Mouse (Mus musculus) neural tube, embryonic 12.5 days (tissue): ENCODE results near the gene Rnf180. TPM values are rescaled to one million over a fixed set of nuclear protein-coding genes. Genes with fewer than 3 reads are reported as not detected.

Source experiments
- ATAC-seq: fragments of 200-750 bp; cut with Nextera tagmentation; 2 replicates; pipeline ENCODE4 v1.8.0; 2017; ENCODE audit warnings: low read depth, mild to moderate bottlenecking, moderate TSS enrichment, moderate library complexity; ENCODE audit not compliant: low FRiP score
- H3K27ac ChIP-seq: fragments of 300-500 bp; sonication (generic); 2 replicates; pipeline ENCODE4 v1.5.1; 2016
- H3K27me3 ChIP-seq: fragments of 300-500 bp; sonication (generic); replicated peaks from 2 replicates; pipeline ENCODE4 v1.6.1; 2016; ENCODE audit warnings: mild to moderate bottlenecking
- H3K36me3 ChIP-seq: fragments of 300-500 bp; sonication (generic); 2 replicates; pipeline ENCODE4 v1.6.1; 2016; ENCODE audit warnings: mild to moderate bottlenecking
- H3K4me1 ChIP-seq: fragments of 300-500 bp; sonication (generic); 2 replicates; pipeline ENCODE4 v1.6.1; 2016
- H3K4me2 ChIP-seq: fragments of 300-500 bp; sonication (generic); replicated peaks from 2 replicates; pipeline ENCODE4 v1.6.1; 2016; ENCODE audit warnings: mild to moderate bottlenecking
- H3K4me3 ChIP-seq: fragments of 300-500 bp; sonication (generic); 2 replicates; pipeline ENCODE4 v1.5.1; 2016
- H3K9ac ChIP-seq: fragments of 300-500 bp; sonication (generic); 2 replicates; pipeline ENCODE4 v1.6.1; 2016; ENCODE audit warnings: mild to moderate bottlenecking
- H3K9me3 ChIP-seq: fragments of 300-500 bp; sonication (generic); 2 replicates; pipeline ENCODE4 v1.6.1; 2016; ENCODE audit warnings: mild to moderate bottlenecking
- WGBS: fragments of 180-500 bp; shearing (Covaris S2); methylation state at CpG from one replicate; pipeline ENCODE4 v1.1.7; 2016; 5-methylcytosine and 5-hydroxymethylcytosine counted together
- polyA plus RNA-seq: library from polyadenylated mRNA; unstranded; fragments of >200 nt; fragmentation: Nextera tagmentation; extraction: Ambion mirVana; gene quantifications from 2 replicates; pipeline ENCODE4 v1.2.1, GENCODE M21; 2016

Gene Rnf180
- polyA plus RNA-seq, 1 experiment from 2014 or later, result 13.0 TPM

DNA sequence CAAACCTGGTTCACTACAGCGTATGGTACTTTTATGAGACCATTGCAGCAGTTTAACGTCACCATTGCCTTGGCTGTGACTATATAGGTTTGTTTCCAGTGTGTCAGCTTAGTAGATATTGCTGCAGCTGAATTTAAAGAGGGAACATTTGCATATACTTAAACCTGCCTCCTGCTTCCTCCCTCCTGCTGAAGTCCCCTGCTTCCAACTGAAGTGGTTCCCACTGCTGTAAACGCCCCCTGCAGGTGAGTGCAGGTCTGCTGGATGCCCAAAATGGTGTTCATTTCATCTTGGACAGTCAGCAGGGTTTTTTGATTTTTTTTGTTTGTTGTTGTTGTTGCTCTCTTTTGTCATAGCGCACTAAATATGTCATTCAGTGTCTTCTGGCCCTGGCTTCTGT, 140.7 kb downstream of the Rnf180 start:
- Histone ChIP-seq H3K9me3 (no peaks in the 10 kb centered on the region), H3K36me3 (no peaks in the 10 kb centered on the region), H3K9ac (no peak overlapping the region), H3K4me2 (no peak overlapping the region), H3K4me1 (no peaks in the 10 kb centered on the region), H3K27me3 (no peaks in the 10 kb centered on the region), H3K4me3 (no peak overlapping the region), H3K27ac (no peak overlapping the region)
- 55% methylated on average over 4 of the region's 4 CpGs for WGBS
- ATAC-seq, result no peak

GRCm38 (mm10) chr13:105150006-105150405, 144.6 kb downstream of the Rnf180 start:
- no peaks in the 10 kb centered on the region for H3K9me3 ChIP-seq
- no peaks in the 10 kb centered on the region for H3K36me3 ChIP-seq
- no peak overlapping the region for H3K27ac ChIP-seq
- WGBS, result 94% methylated on average over 3 of the region's 3 CpGs
- no peak overlapping the region for H3K4me2 ChIP-seq
- no peak for ATAC-seq
- no peaks in the 10 kb centered on the region for H3K27me3 ChIP-seq
- no peak overlapping the region for H3K4me3 ChIP-seq
- H3K9ac ChIP-seq, result no peak overlapping the region
- H3K4me1 ChIP-seq, result no peaks in the 10 kb centered on the region

GRCm38 (mm10) chr13:105147795-105148418, 146.7 kb downstream of the Rnf180 start:
- no peaks in the 10 kb centered on the region for H3K4me1 ChIP-seq
- H3K4me2 ChIP-seq, result no peak overlapping the region
- H3K36me3 ChIP-seq, result no peaks in the 10 kb centered on the region
- peak; percentile 41; the same call in 1 of the 2 replicates for ATAC-seq
- H3K9me3 ChIP-seq, result no peaks in the 10 kb centered on the region
- no peak overlapping the region for H3K9ac ChIP-seq
- WGBS, result 51% methylated on average over 4 of the region's 4 CpGs
- no peak overlapping the region for H3K4me3 ChIP-seq
- no peaks in the 10 kb centered on the region for H3K27me3 ChIP-seq
- no peak overlapping the region for H3K27ac ChIP-seq

DNA sequence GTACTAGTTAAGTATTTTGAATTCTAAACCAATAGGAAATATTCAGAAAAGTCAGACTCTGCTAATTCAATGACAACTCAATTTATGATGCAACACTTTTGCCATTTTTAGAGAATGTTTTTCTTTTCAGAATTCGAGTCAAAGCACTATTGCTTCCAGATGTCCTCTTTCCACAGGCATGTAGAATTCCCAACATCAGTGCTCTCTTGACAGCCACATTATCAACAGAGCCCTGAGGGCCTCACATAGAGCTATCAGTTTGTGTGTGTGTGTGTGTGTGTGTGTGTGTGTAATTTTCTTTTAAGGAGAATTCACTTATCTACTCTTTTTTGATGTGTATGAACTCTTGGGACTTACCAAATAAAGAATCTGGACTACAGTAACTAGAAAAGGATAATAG, 147.8 kb downstream of the Rnf180 start:
- Histone ChIP-seq H3K27me3 (no peaks in the 10 kb centered on the region), H3K4me3 (no peak overlapping the region), H3K9ac (no peak overlapping the region), H3K27ac (no peak overlapping the region), H3K4me2 (no peak overlapping the region), H3K9me3 (no peaks in the 10 kb centered on the region), H3K4me1 (no peaks in the 10 kb centered on the region), H3K36me3 (no peaks in the 10 kb centered on the region)
- 56% methylated on average over 1 of the region's 1 CpGs for WGBS
- ATAC-seq, result no peak

GRCm38 (mm10) chr13:105139881-105140280, 154.7 kb downstream of the Rnf180 start:
- ATAC-seq, result no peak

GRCm38 (mm10) chr13:105134397-105134796, 160.2 kb downstream of the Rnf180 start:
- H3K36me3 ChIP-seq, result no peaks in the 10 kb centered on the region
- H3K9me3 ChIP-seq, result no peaks in the 10 kb centered on the region
- H3K4me1 ChIP-seq, result no peaks in the 10 kb centered on the region
- WGBS, result 71% methylated on average over 5 of the region's 5 CpGs
- H3K27me3 ChIP-seq, result no peaks in the 10 kb centered on the region
- no peak overlapping the region for H3K4me3 ChIP-seq
- no peak overlapping the region for H3K9ac ChIP-seq
- no peak overlapping the region for H3K4me2 ChIP-seq
- ATAC-seq, result no peak
- no peak overlapping the region for H3K27ac ChIP-seq

More at GRCm38 (mm10) chr13:105139881-105140280, 154.7 kb downstream of the Rnf180 start:
- H3K9ac ChIP-seq, result no peak overlapping the region
- H3K27me3 ChIP-seq, result no peaks in the 10 kb centered on the region
- WGBS, result 84% methylated on average over 4 of the region's 4 CpGs
- no peaks in the 10 kb centered on the region for H3K4me1 ChIP-seq
- H3K36me3 ChIP-seq, result no peaks in the 10 kb centered on the region
- H3K4me3 ChIP-seq, result no peak overlapping the region
- H3K4me2 ChIP-seq, result no peak overlapping the region
- no peaks in the 10 kb centered on the region for H3K9me3 ChIP-seq
- no peak overlapping the region for H3K27ac ChIP-seq

DNA sequence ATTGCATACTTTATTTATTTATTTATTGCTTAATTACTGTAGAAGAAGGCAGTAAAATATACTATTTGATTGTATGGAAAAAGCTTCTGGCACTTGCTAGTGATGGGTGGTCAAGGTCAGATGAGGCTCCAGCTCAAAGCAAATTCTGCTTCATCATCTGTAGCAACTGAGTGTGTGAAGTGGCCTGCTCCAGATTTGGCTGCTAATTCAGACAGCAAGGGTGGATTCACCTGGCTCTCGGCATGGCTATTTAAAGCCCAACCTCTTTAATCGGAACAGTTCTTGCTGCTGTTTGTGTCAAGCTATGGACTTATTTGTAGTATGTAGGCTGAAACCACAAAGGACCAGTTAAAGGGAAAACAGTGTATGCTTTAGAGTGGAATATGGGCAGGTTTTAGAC, 161.8 kb downstream of the Rnf180 start:
- 86% methylated on average over 2 of the region's 2 CpGs for WGBS

GRCm38 (mm10) chr13:105132370-105132769, 162.2 kb downstream of the Rnf180 start:
- Histone ChIP-seq H3K36me3 (no peaks in the 10 kb centered on the region), H3K9me3 (no peaks in the 10 kb centered on the region), H3K27ac (no peak overlapping the region), H3K9ac (no peak overlapping the region), H3K4me1 (no peaks in the 10 kb centered on the region), H3K27me3 (no peaks in the 10 kb centered on the region), H3K4me3 (no peak overlapping the region), H3K4me2 (no peak overlapping the region)
- WGBS, result 83% methylated on average over 6 of the region's 6 CpGs
- no peak for ATAC-seq

More for the DNA sequence above, 161.8 kb downstream of the Rnf180 start:
- no peak overlapping the region for H3K4me3 ChIP-seq
- no peaks in the 10 kb centered on the region for H3K9me3 ChIP-seq
- H3K9ac ChIP-seq, result no peak overlapping the region
- H3K27ac ChIP-seq, result no peak overlapping the region
- H3K27me3 ChIP-seq, result no peaks in the 10 kb centered on the region
- H3K36me3 ChIP-seq, result no peaks in the 10 kb centered on the region
- ATAC-seq, result no peak
- H3K4me2 ChIP-seq, result no peak overlapping the region
- H3K4me1 ChIP-seq, result no peaks in the 10 kb centered on the region

DNA sequence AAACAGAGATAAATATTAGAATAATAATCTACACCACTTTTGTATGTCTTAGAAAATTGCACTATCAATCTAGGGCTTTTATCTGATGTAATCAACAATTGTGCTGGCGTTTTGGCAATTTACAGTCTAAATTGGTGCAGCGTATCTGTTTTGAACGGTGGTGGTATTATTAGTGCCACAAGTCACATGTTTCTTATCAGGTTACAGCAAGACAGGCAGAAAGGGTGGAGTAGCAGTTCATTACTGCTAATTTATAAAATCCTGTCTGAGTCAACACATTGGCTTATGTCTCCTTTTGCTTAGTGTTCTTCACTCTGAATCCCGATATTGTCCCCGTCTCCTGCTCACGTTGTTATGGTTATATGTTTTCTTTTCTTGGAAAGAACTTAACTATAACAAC, 164.5 kb downstream of the Rnf180 start:
- H3K4me1 ChIP-seq, result no peaks in the 10 kb centered on the region
- H3K4me2 ChIP-seq, result no peak overlapping the region
- no peaks in the 10 kb centered on the region for H3K36me3 ChIP-seq
- WGBS, result 93% methylated on average over 6 of the region's 6 CpGs
- no peaks in the 10 kb centered on the region for H3K9me3 ChIP-seq
- H3K9ac ChIP-seq, result no peak overlapping the region
- H3K4me3 ChIP-seq, result no peak overlapping the region
- H3K27ac ChIP-seq, result no peak overlapping the region
- H3K27me3 ChIP-seq, result no peaks in the 10 kb centered on the region
- ATAC-seq, result no peak

- Histone ChIP-seq H3K9me3 (no peaks in the 10 kb centered on the region), H3K4me2 (no peak overlapping the region), H3K4me1 (no peaks in the 10 kb centered on the region), H3K9ac (no peak overlapping the region), H3K27ac (no peak overlapping the region), H3K27me3 (no peaks in the 10 kb centered on the region), H3K4me3 (no peak overlapping the region), H3K36me3 (no peaks in the 10 kb centered on the region)
- 95% methylated on average over 3 of the region's 3 CpGs for WGBS
- no peak for ATAC-seq
Measured at GRCm38 (mm10) chr13:105122092-105122491, 172.5 kb downstream of the Rnf180 start.

DNA sequence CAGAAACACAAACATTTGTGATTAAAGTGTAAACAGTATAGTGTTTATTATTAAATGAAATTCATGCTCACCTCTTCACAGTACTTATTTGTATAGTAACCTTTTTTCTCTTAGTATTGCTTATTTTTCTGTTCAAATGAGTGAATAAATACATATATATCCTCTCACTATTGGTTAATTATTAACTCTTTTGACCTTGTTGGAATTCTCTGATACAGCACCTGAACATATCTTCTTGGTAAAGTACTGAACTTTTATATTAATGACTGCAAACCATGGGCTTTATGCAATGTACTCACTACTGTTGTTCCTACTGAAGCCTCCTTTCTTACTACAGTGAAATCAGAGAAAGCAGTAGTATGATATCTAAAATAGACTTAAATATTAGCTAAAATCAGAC, 173.0 kb downstream of the Rnf180 start:
- ATAC-seq, result no peak
- H3K9me3 ChIP-seq, result no peaks in the 10 kb centered on the region
- no peak overlapping the region for H3K9ac ChIP-seq
- H3K4me3 ChIP-seq, result no peak overlapping the region
- no peaks in the 10 kb centered on the region for H3K4me1 ChIP-seq
- H3K4me2 ChIP-seq, result no peak overlapping the region
- no peaks in the 10 kb centered on the region for H3K36me3 ChIP-seq
- H3K27me3 ChIP-seq, result no peaks in the 10 kb centered on the region
- H3K27ac ChIP-seq, result no peak overlapping the region

DNA sequence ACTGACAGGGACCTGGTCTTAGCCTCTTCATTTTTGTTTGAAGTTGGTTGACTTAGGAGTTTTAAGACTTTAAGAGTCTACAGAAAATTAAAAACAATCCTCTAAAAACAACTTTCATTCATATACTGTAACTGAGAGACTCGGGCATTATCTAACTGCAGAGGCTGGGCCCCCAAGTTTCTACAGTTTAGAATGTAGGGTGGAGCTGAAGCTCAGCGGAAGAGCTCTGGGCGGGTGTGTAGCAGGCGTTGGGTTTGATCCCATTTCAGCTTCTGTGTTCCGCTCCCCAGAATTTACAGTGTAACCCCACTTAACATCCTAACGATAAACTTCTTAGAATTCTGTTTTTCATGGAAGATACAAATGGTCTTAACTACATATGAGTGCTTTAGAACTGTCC, 183.0 kb downstream of the Rnf180 start:
- WGBS, result 86% methylated on average over 6 of the region's 6 CpGs
- Histone ChIP-seq H3K4me1 (no peaks in the 10 kb centered on the region), H3K9ac (no peak overlapping the region), H3K4me3 (no peak overlapping the region), H3K4me2 (no peak overlapping the region), H3K9me3 (no peaks in the 10 kb centered on the region), H3K36me3 (no peaks in the 10 kb centered on the region), H3K27me3 (no peaks in the 10 kb centered on the region), H3K27ac (no peak overlapping the region)
- no peak for ATAC-seq

DNA sequence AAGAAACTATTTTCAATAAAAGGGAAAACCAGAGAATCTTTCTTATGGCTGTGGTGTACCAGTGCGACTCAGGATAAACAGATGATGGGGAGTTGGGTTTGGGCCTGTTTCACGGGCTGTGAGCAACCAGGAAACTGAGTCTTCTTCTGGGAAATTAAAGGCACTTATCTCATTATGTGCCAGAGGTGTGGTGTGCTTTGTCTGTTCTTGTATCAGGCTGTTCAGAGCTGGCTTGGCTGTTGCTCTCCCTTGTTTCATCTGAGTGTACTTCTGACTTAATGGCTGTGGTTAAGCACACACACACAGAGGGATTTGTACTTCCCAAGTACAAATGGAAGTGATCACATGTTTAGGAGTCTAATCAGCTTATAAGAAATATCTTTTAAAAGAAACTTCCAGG, 190.2 kb downstream of the Rnf180 start:
- 81% methylated on average over 2 of the region's 2 CpGs for WGBS
- Histone ChIP-seq H3K4me2 (no peak overlapping the region), H3K9ac (no peak overlapping the region), H3K4me3 (no peak overlapping the region), H3K4me1 (no peaks in the 10 kb centered on the region), H3K9me3 (no peaks in the 10 kb centered on the region), H3K27me3 (no peaks in the 10 kb centered on the region), H3K36me3 (no peaks in the 10 kb centered on the region), H3K27ac (no peak overlapping the region)
- ATAC-seq, result no peak
